Mouse (Mus musculus) embryonic fibroblast, embryonic 13.5 days (primary cell): ENCODE data around the gene Timm17b.

ENCODE experiments used
- CTCF ChIP-seq: IDR thresholded peaks from 2 replicates; pipeline ENCODE4 v1.5.1; 2011; ENCODE audit warnings: mild to moderate bottlenecking, control low read depth, low read length, moderate library complexity, borderline replicate concordance; ENCODE audit not compliant: insufficient read depth
- POLR2A ChIP-seq: IDR thresholded peaks from 2 replicates; pipeline ENCODE4 v1.6.1; 2011; ENCODE audit warnings: low read depth, mild to moderate bottlenecking, control low read depth, low read length, moderate library complexity

- TF ChIP-seq POLR2A (no peak), CTCF (no peak)
Observed at GRCm38 (mm10) chrX:7868506-7868905, 30.7 kb upstream of the Timm17b start.
